Comparison of ENCODE assay signal across 10 mouse cellular contexts in the genomic region with DNA sequence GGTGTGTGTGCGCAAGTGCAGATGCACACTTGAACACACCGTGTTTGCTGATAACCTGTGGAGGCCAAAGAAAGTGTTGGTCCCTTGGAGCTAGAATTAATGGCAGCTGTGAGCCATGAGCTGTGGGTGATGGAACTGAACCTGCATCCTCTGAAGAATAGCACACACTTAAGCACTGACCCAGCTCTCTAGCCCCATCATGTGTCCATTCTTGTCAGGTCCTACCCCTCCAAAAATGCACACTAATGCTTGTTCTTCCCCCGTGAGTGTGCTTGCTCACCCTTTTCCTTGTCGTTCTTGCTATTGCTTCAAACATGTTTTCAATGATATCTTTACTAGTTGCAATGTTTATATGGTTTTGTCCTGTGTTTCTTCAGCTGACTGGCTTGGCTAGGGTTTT.
DNase-seq lines count a peak whose midpoint lies in the region; ATAC-seq and TF ChIP-seq lines count a peak whose summit lies in the region.
"Had no signal": no experiment of that assay in that cellular context is flagged by ENCODE, and none has a peak within 500 bp of the region (broad histone marks: within the 10 kb centered on the region; RNA-seq: fewer than 3 reads in every experiment).

No protein-coding gene starts in this region.

- no peak overlapping the region for H3K4me2 ChIP-seq in kidney, embryonic 14.5 days (replicated peaks; ENCODE audit: low read depth, low read length)
- H3K4me2 ChIP-seq in forebrain, postnatal 0 days (ENCODE audit: low read depth) = no peak overlapping the region
- H3K4me2 ChIP-seq: embryonic facial prominence, embryonic 12.5 days; liver, embryonic 15.5 days had no signal

- no peak for ATAC-seq in kidney, embryonic 14.5 days (ENCODE audit: low FRiP score, low TSS enrichment)
- peak; percentile 79 for ATAC-seq in forebrain, postnatal 0 days

- TF ChIP-seq POLR2A in kidney, adult 2 months (IDR thresholded peaks at IDR 0.05; ENCODE audit: low read depth, low read length) = no peak
- no peak for TF ChIP-seq POLR2A in lung, adult 2 months (IDR thresholded peaks at IDR 0.05; ENCODE audit: borderline replicate concordance, extremely low read depth, low read depth, low read length)

- DNase-seq in kidney, adult 2 months = peak; percentile 44
- DNase-seq in c-Kit-positive CD71-positive TER-119-negative erythroid progenitor cells, embryonic 14.5 days (ENCODE audit: low read depth) = peak; percentile 15
- DNase-seq in forebrain, postnatal 0 days = peak; percentile 30
- DNase-seq in lung, adult 2 months = peak; percentile 8
- DNase-seq in skeletal muscle tissue, adult 2 months (ENCODE audit: low read depth, low spot score) = peak; percentile 2
- DNase-seq in layer of hippocampus, adult 8-10 months (ENCODE audit: low spot score in 2 of 2) = no peak

- H3K36me3 ChIP-seq in kidney, adult 2 months (ENCODE audit: control insufficient read depth, insufficient read depth, low read length) = no peaks in the 10 kb centered on the region
- H3K36me3 ChIP-seq in kidney, embryonic 14.5 days (ENCODE audit: control insufficient read depth, insufficient read depth, low read length) = no peaks in the 10 kb centered on the region; the same call in 1 of the 2 replicates
- H3K36me3 ChIP-seq in E14TG2a.4 (ENCODE audit: insufficient read depth, low read length) = no peaks in the 10 kb centered on the region
- H3K36me3 ChIP-seq in forebrain, postnatal 0 days (ENCODE audit: insufficient read depth) = peaks cover 15% of the 10 kb centered on the region
- H3K36me3 ChIP-seq: embryonic facial prominence, embryonic 12.5 days; liver, embryonic 15.5 days had no signal

- WGBS in kidney, adult 2 months = 60% methylated on average over 4 of the region's 4 CpGs
- 70% methylated on average over 4 of the region's 4 CpGs for WGBS in kidney, embryonic 14.5 days
- 56% methylated on average over 4 of the region's 4 CpGs for WGBS in forebrain, postnatal 0 days
- 49% methylated on average over 4 of the region's 4 CpGs for WGBS in lung, adult 2 months

- no peak overlapping the region for H3K4me3 ChIP-seq in kidney, adult 2 months (ENCODE audit: insufficient read depth, low read depth, low read length)
- no peak overlapping the region for H3K4me3 ChIP-seq in kidney, embryonic 14.5 days (ENCODE audit: low read length)
- no peak overlapping the region for H3K4me3 ChIP-seq in E14TG2a.4 (replicated peaks; ENCODE audit: low read length)
- no peak overlapping the region for H3K4me3 ChIP-seq in forebrain, postnatal 0 days (ENCODE audit: low read depth, low read length)
- no peak overlapping the region for H3K4me3 ChIP-seq in lung, adult 2 months (replicated peaks; ENCODE audit: extremely low read depth, low read depth, low read length)
- H3K4me3 ChIP-seq: embryonic facial prominence, embryonic 12.5 days; liver, embryonic 15.5 days had no signal

- H3K4me1 ChIP-seq in kidney, adult 2 months (ENCODE audit: control insufficient read depth, insufficient read depth, low read length) = no peaks in the 10 kb centered on the region
- H3K4me1 ChIP-seq in kidney, embryonic 14.5 days (ENCODE audit: control insufficient read depth, insufficient read depth, low read length) = no peaks in the 10 kb centered on the region
- peaks cover 44% of the 10 kb centered on the region for H3K4me1 ChIP-seq in E14TG2a.4 (replicated peaks; ENCODE audit: low read depth, low read length)
- H3K4me1 ChIP-seq in forebrain, postnatal 0 days (ENCODE audit: insufficient read depth) = no peaks in the 10 kb centered on the region
- H3K4me1 ChIP-seq in lung, adult 2 months (ENCODE audit: control insufficient read depth, insufficient read depth, low read length) = no peaks in the 10 kb centered on the region
- H3K4me1 ChIP-seq: embryonic facial prominence, embryonic 12.5 days; liver, embryonic 15.5 days had no signal

- peak; percentile 68 for TF ChIP-seq CTCF in kidney, adult 2 months (conservative IDR thresholded peaks at IDR 0.05; ENCODE audit: insufficient read depth, insufficient read length, low read depth, low read length)
- peak; percentile 56 for TF ChIP-seq CTCF in E14TG2a.4 (conservative IDR thresholded peaks at IDR 0.05; ENCODE audit: low read length)
- TF ChIP-seq CTCF in forebrain, postnatal 0 days (IDR thresholded peaks at IDR 0.05; ENCODE audit: low read depth) = peak; percentile 62
- TF ChIP-seq CTCF in lung, adult 2 months (IDR thresholded peaks at IDR 0.05; ENCODE audit: insufficient read depth, low read length) = peak; percentile 33; the same call in 1 of the 2 replicates

- no peak overlapping the region for H3K27ac ChIP-seq in kidney, adult 2 months (ENCODE audit: insufficient read depth, low read depth, low read length)
- no peak overlapping the region for H3K27ac ChIP-seq in kidney, embryonic 14.5 days (ENCODE audit: low read depth, low read length)
- no peak overlapping the region for H3K27ac ChIP-seq in forebrain, postnatal 0 days (ENCODE audit: low read depth, low read length)
- H3K27ac ChIP-seq: embryonic facial prominence, embryonic 12.5 days; liver, embryonic 15.5 days had no signal

- H3K9me3 ChIP-seq in kidney, embryonic 14.5 days (ENCODE audit: control insufficient read depth, low read length) = no peaks in the 10 kb centered on the region
- no peaks in the 10 kb centered on the region for H3K9me3 ChIP-seq in E14TG2a.4 (ENCODE audit: low read length)
- no peaks in the 10 kb centered on the region for H3K9me3 ChIP-seq in forebrain, postnatal 0 days (ENCODE audit: low read length)
- H3K9me3 ChIP-seq: embryonic facial prominence, embryonic 12.5 days; liver, embryonic 15.5 days had no signal

- no peaks in the 10 kb centered on the region for H3K27me3 ChIP-seq in kidney, adult 2 months (replicated peaks; ENCODE audit: control insufficient read depth, insufficient read depth, low read length)
- H3K27me3 ChIP-seq in kidney, embryonic 14.5 days (ENCODE audit: control insufficient read depth, insufficient read depth, low read length) = no peaks in the 10 kb centered on the region
- H3K27me3 ChIP-seq in E14TG2a.4 (ENCODE audit: insufficient read depth, low read length) = no peaks in the 10 kb centered on the region
- no peaks in the 10 kb centered on the region for H3K27me3 ChIP-seq in forebrain, postnatal 0 days (ENCODE audit: insufficient read depth, low read length)
- H3K27me3 ChIP-seq: embryonic facial prominence, embryonic 12.5 days; liver, embryonic 15.5 days had no signal

- no peak overlapping the region for H3K9ac ChIP-seq in kidney, embryonic 14.5 days (ENCODE audit: low read depth, low read length)
- H3K9ac ChIP-seq in forebrain, postnatal 0 days = no peak overlapping the region
- H3K9ac ChIP-seq: embryonic facial prominence, embryonic 12.5 days; liver, embryonic 15.5 days had no signal

Comparison
In these comparisons a context has a peak if more than half of its experiments do, and no peak if none do; other contexts are left out.
1. DNase-seq: peak in kidney, adult 2 months (single experiment), c-Kit-positive CD71-positive TER-119-negative erythroid progenitor cells, embryonic 14.5 days (single experiment), forebrain, postnatal 0 days (single experiment), lung, adult 2 months (single experiment) and skeletal muscle tissue, adult 2 months (single experiment); none in layer of hippocampus, adult 8-10 months (0 of 2).
2. Peak in every context shown above with its lines, with median percentiles within 50 percentile points of each other: CTCF ChIP-seq.